Mouse (Mus musculus): Measurements from ENCODE around the gene Rnh1.

The Rnh1 gene

DNA sequence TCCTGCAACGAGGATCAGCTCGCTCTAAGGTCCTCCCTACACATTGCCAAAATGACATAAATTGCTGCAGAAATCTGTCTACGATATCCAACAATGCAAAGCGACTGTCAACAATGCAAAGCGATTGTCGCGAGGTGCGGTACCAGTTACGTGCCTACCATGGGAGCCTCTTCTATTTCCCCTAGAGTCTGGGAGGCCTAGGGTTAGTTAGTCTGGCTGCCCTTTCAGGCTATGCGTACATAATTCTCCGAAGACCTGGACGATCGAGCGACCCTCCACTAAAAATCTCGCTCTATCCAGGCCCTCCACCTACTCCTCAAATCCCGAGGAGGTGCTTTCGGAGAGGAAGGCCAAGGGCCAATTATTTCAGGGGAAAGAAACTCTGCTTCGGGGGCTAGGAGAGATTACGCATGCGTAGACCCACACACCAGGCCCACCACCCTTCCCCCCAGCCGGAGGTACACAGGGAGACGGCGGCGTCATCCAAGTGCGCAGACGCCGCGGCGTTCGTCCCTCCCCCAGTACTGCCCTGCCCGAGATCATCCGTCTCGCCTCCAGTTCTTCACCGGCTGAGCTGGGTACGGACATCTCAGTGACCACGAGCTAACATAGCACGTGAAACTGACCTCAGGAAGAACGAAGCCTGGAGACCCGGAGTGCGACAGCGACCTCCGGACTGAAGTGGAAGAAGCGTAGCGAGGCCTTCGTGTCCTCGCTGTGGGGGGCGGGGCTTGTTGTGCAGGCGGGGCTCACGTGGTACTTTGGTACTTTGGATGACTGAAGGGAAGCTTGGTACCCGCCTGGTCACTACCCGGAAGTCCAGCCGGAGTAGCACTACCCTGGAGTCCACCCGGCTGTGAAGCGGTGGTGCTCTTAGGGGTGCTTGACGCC is at the start of gene Rnh1:
Rnh1 (minus strand) TSS at position 742 of the 891 bp plus-strand sequence.
- peak; percentile 82 to 92 for DNase-seq (ENCODE audit: low spot score in 2 of 2)

- DNase-seq (ENCODE audit: low spot score in 2 of 2) = no peak
These were observed 49.4 kb upstream of the Rnh1 start for GRCm38 (mm10) chr7:141222126-141222467.

- peak; percentile 98 for DNase-seq (ENCODE audit: low spot score in 2 of 2)
These were observed 48.8 kb upstream of the Rnh1 start for GRCm38 (mm10) chr7:141221249-141222125.

DNA sequence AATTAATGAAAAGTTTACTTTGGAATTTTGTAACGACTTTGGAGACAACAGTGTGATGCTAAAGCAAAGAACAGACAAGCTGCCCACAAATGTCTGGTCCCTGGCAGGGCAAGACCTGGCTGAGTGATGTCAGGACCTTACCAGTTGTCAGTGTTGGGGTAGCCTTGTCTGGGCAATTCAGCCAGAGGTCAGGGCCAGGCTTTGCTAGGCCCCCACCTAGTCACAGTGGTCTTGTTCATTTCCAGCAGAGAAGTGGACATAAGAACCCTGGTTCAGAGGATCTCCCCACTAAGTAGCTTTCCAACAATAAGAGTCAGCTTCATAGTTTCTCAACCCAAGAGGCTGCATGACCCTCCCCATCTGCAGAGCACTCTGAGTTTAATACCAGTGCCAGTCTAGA is 47.7 kb upstream of the Rnh1 start:
- peak in 1 of 2 experiments; percentile 57 for DNase-seq (ENCODE audit: low spot score in 2 of 2)

GRCm38 (mm10) chr7:141219558-141220099 is 47.0 kb upstream of the Rnh1 start:
- peak in 1 of 2 experiments; percentile 56 for DNase-seq (ENCODE audit: low spot score in 2 of 2)

GRCm38 (mm10) chr7:141218557-141219133 is 46.0 kb upstream of the Rnh1 start:
- peak in 1 of 2 experiments; percentile 62 for DNase-seq (ENCODE audit: low spot score in 2 of 2)

DNA sequence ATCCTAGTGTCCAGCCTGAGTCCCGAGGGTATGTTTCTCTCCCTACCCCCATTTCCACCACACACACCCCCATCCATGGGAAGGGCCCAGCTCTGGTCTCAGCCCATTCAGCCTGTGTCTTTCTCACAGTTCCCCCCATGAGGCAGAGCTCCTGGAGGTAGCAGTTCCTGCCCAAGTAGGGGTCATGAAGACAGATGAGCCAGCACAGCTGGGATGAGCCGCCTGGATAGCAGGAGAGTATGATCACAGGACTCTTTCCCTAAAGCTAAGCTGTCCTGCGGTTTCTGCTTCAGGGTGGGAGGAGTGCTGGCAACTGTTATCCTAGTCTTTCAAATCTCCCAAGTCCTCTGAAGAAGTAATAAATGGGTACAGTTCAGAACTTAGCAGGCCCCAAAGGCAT is 45.5 kb upstream of the Rnh1 start:
- peak in 1 of 2 experiments; percentile 60 for DNase-seq (ENCODE audit: low spot score in 2 of 2)

DNA sequence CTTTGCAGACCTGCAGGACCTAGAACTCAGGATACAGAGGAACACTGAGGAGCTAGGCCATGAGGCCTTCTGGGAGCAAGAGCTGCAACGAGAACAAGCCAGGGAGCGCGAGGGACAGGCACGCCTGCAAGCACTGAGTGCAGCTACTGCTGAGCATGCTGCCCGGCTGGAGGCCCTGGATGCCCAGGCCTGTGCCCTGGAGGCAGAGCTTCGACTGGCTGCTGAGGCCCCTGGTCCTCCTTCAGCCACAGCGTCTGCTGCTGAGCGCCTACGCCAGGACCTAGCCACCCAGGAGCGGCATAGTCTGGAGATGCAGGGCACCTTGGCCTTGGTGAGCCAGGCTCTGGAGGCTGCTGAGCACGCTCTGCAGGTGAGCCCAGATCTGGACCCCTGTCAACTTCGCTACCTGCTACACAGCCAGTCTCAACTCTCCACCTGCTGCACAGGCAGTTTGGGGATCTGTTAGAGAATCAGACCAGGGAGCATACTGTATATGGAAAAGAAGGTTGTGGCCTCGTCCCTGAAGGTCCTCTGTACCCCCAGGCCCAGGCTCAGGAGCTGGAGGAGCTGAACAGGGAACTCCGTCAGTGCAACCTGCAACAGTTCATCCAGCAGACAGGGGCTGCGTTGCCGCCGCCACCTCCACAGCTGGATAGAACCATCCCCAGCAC is 44.8 kb upstream of the Rnh1 start:
- peak in 1 of 2 experiments; percentile 60 for DNase-seq (ENCODE audit: low spot score in 2 of 2)

DNA sequence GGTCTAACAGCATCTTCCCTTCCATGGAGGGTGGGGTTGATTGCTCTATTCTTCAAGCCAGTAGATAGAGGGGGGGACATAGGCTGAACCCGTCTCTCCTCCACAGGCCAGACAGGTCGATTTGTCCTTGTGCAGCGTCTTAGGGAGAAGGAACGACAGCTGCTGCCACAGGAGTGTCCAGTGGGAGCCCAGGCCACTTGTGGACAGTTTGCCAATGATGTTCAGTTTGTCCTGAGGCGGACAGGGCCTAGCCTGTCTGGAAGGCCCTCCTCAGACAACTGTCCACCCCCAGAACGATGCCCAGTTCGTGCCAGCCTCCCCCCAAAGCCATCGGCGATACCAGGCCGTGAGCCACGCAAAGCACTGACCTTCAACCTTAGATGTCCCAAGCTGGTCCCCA is 44.2 kb upstream of the Rnh1 start:
- peak in 1 of 2 experiments; percentile 65 for DNase-seq (ENCODE audit: low spot score in 2 of 2)

- DNase-seq (ENCODE audit: low spot score in 2 of 2) = peak; percentile 68 to 82
These were observed 43.5 kb upstream of the Rnh1 start for GRCm38 (mm10) chr7:141215880-141216733.

GRCm38 (mm10) chr7:141215101-141215879 is 42.6 kb upstream of the Rnh1 start, which contains the start of gene Rassf7:
TSS of gene Rassf7 (plus strand) at chr7:141215860.
- DNase-seq (ENCODE audit: low spot score in 2 of 2) = peak; percentile 95 to 96

DNA sequence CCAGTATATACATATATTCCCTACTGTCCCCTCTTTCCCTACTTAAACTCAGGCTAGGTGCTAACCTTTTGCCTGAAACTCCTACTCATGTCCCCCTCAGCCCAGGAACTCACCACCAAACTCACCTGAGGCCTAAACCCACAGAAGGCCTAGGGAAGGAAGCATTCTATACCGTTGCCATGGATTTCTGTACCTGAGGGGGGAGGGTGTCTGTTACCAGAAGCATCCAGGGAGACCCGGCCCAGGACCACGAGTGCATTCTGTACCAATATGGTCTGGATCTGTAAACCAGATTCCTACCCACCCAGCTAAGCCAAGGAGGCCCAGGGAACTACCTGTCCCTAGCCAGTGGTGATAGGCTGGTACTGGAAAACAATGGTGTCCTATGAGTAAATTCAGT is 41.7 kb upstream of the Rnh1 start:
- DNase-seq (ENCODE audit: low spot score in 2 of 2) = peak in 1 of 2 experiments; percentile 61

DNA sequence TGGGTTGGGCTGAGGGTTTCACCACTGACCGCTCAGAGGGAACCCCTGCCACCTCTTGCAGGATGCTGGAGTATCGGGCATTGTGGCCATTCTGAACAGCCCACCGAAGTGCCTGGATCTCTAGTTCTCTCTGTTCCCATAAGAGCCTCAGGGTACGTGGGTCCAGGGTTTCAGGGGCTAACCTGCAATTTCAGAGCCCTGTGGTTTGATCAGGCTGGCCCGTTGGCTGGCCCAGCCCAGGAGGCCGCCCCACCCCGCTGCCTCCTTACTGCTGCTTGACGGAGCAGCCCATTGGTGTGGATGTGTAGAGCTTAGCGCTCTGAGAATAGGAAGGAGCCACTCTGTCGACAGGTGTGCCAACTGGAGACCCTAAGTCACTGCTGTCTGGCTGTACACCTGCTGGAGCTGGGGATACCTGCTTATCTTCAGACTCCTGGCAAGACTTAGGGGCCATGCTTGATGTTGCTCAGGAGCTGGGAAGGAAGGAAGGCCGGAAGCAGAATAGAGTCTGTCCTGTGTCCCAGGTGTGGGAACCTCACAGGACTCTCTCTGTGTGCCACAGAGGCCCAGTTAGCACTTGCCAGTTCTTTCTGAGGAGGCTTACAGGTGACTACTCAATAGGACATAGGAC is 41.1 kb upstream of the Rnh1 start, which contains the start of gene Lmntd2:
Lmntd2 (minus strand) TSS at position 476 of the 631 bp plus-strand sequence.
- peak in 1 of 2 experiments; percentile 66 for DNase-seq (ENCODE audit: low spot score in 2 of 2)

GRCm38 (mm10) chr7:141213133-141213532 is 40.5 kb upstream of the Rnh1 start:
- no peak for DNase-seq (ENCODE audit: low spot score in 2 of 2)

GRCm38 (mm10) chr7:141210606-141211131 is 38.0 kb upstream of the Rnh1 start:
- peak in 1 of 2 experiments; percentile 64 for DNase-seq (ENCODE audit: low spot score in 2 of 2)

DNA sequence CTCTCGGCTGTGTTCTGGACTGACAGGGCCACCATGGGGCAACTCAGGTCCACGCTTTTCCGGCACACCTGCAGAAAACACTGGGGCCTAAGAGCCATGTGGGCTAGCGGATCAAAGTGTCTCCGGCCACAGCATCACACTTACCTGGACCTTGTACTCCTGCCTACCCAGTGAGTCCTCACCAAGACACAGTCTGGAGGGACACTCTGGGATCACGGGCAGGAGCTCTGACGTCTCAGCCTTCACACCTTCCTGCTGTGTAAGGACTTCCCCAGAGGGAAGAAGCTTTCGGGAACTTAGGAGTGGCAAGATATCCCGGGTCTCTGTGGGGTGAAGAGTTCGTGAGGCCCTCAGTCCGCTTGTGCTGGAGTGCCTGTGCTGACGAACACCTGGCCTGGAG is 37.5 kb upstream of the Rnh1 start:
- DNase-seq (ENCODE audit: low spot score in 2 of 2) = peak in 1 of 2 experiments; percentile 62

GRCm38 (mm10) chr7:141209526-141209925 is 36.9 kb upstream of the Rnh1 start:
- peak in 1 of 2 experiments; percentile 72 for DNase-seq (ENCODE audit: low spot score in 2 of 2)

DNA sequence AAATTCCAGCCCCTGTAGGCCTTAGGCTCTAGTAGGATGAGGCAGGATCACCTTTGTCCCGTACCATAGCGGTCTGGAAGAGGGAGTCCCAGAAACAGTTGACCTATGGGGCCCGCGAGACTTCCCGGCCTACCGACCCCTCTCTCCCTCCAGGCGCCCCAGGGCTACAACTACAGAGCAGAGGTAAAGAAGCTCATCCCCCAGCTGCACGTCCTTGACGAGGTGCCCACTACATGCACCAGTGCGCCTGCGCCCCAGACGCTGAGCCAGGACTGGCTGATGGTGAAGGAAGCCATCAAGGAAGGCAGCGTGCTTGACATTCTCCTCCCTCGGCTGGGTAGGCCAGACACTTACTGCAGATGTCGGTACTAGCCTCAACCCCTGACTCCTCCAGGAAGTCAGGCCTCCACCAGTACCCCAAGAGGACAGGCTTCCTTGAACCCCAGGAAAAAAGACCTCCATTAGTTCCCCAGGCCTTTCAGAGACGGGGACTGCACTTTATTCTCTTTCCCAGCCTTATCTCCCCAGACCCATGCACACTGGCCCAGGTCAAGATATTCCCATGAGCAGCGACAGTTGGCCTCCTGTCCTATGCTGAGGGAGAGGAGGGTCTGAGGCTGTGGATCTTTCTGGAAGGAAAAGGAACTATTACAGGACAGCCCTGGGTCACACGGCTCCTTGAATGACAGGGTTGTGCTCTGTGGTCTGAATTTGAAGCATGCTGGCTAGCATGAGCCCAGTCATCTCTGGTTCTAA is 33.7 kb upstream of the Rnh1 start:
- DNase-seq (ENCODE audit: low spot score in 2 of 2) = peak in 1 of 2 experiments; percentile 65

Measured in spleen, postnatal 4 days (tissue).